Mouse (Mus musculus) kidney, adult 11 months (tissue): ENCODE measurements around the gene Snd1.

Experiments used
- DNase-seq: peaks from one replicate; pipeline ENCODE4 v3.0.0; 2022

Snd1 gene

DNA sequence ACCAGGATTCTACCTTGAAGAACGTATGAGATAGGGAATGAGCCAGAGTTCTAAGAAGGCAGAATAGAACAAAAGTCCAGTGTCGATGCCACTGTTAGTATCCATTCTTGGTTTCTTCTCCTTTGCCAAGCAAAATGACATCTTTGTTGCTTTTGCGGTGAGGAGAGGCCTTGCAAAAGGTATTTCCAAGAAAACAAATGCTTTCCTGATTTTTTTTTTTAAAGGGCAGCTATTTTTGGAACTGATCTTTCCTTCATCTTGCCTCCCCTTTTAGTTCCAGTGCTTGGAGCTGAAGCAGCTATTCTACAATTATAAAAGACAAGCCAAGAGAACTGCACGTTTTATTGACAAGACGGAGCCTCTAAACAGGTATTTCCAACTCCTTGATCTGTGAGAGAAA, at the start of gene Snd1:
TSS of gene Snd1 (plus strand) at position 301 of the 400 bp plus-strand sequence.
- DNase-seq, result no peak

- peak; percentile 53 for DNase-seq
Observed at GRCm38 (mm10) chr6:28427096-28427839, 47.7 kb upstream of the Snd1 start, which contains the start of gene Fscn3. Gene Fscn3, plus strand, starts transcription at chr6:28427789.

DNA sequence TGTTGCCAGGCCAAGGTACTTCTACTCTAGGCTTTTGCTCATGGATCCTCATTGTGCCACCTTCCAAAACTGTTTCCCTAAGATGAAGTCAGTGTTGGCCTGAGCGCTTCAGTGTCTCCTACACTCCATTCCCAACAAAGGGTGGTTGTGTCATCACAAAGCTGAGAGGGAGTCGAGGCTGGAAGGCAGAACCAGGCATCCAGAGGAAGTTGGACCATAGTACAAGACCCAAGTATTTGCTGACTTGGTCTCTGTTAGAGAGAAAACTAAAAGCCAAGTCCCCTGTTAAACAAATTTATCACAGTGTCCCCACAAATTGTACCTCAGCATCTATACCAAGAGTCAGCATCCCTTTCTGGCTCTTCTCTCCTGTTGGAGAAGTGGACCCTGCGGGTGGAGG, 46.6 kb upstream of the Snd1 start, which contains the start of gene Gcc1:
TSS of gene Gcc1 (minus strand) at position 101 of the 400 bp plus-strand sequence.
- no peak for DNase-seq

DNA sequence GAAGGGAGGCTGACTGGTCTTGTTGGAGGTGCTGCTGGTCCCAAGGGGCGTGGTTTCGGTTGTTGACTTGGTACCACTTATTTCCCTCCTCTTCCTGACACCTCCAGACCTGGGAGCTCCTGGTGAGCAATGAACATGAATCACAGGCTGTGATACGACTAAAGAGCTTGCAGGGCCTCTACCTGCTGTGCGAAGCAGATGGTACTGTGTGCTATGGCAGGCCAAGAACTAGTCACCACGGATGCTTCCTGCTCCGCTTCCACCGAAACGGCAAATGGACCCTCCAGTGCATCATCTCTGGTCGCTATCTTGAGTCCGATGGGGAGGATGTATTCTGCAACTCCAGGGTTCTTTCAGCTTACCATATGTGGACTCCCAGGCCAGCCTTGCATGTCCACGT, 45.1 kb upstream of the Snd1 start:
- no peak for DNase-seq

- DNase-seq, result no peak
Observed at GRCm38 (mm10) chr6:28430795-28431537, 44.0 kb upstream of the Snd1 start.

DNA sequence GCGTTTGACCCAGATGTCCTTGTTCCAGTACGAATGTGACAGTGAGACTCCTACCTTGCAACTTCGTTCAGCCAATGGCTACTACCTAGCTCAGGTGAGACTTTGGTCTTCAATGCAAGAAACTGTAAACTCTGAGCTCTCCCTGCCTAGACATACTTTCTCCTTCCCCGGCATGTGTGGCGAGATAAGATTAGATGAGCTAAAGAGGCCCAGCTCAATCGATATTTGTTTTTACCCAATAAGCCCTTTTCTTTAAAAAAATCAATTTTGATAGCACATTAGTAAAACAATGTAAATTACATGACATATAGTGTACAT, 43.4 kb upstream of the Snd1 start:
- no peak for DNase-seq

GRCm38 (mm10) chr6:28447937-28448336, 27.0 kb upstream of the Snd1 start:
- DNase-seq, result no peak

- no peak for DNase-seq
Observed at GRCm38 (mm10) chr6:28449253-28449652, 25.7 kb upstream of the Snd1 start, which contains the start of gene Pax4. Gene Pax4, minus strand, starts transcription at chr6:28449353.

DNA sequence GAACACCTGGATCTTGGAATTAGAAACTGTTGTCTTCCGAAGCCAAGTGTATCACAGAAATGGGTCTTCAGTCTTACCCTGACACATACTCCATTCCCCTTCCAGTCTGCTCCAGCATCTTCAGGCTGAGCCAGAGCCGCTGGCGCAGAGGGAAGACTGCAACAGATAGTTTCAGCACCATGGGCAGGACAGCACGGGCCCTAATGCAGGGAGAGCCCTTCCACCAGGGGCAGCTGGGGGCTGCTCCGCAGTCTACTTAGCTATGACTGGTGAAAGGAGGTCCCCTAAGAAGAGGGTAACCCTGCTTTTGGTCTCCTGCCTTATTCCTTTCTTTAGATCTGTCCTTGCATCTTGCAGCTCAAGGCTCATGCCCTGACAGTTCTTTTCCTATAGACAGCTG, 24.5 kb upstream of the Snd1 start:
- no peak for DNase-seq

DNA sequence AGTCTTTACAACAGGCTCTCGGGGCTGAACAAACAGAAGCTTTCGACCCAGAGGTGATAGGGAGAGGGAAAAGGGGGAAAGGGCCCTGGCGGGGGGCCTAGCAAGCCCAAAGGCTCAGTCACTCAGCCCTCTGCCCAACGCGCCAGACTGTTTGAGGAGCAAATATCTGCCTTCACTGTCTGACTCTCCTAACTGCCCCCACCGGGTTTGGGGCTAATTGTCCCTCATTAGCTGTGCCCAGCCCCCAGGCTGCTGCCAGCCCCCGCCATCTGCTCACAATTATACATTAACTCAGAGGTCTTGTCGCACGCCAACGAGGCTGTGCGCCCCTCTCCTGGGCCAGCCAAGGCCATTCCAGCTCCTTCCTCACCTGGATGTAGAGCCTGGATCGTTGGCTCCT, 24.0 kb upstream of the Snd1 start:
- no peak for DNase-seq

DNA sequence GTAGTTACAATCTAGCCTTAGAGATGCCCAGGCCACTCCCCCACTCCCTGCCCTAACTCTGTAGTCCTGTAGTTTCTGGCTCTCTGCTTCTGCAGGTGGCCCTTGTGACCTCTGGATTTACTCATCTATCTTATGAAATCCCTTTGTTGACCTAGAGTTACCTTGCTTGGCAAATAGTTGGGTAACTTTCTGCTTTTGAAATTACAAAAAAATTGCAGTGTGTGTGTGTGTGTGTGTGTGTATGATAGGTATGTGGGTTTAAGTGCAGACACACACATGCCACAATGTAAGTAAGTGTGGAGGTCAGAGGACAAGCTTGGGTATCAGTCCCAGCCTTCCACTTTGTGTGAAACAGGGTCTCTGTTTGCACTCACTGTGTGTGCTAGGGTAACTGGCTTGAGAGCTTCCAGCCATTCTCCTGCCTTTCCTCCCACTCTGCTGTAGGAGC, 15.7 kb upstream of the Snd1 start:
- no peak for DNase-seq

DNA sequence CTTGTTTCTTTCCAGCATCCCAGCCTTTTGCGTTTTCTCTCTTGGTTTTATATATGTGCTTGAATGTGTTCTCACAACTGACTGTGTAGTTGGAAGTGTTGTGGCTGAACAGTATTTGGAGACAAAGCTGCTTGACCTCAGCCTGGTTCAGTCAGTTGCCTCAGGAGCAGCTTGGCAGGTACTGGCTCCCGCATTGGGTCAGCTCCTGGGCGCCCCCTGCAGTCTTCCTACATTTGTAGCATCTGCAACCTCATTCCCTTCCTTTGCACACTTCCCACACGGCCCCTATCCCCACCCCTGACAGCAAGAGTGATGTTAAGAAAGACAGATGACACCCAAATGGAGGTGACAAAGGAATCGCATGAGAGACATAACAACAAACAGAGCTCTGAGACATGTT, 14.4 kb upstream of the Snd1 start:
- peak; percentile 48 for DNase-seq

- no peak for DNase-seq
Observed at GRCm38 (mm10) chr6:28464630-28465029, 10.3 kb upstream of the Snd1 start.

DNA sequence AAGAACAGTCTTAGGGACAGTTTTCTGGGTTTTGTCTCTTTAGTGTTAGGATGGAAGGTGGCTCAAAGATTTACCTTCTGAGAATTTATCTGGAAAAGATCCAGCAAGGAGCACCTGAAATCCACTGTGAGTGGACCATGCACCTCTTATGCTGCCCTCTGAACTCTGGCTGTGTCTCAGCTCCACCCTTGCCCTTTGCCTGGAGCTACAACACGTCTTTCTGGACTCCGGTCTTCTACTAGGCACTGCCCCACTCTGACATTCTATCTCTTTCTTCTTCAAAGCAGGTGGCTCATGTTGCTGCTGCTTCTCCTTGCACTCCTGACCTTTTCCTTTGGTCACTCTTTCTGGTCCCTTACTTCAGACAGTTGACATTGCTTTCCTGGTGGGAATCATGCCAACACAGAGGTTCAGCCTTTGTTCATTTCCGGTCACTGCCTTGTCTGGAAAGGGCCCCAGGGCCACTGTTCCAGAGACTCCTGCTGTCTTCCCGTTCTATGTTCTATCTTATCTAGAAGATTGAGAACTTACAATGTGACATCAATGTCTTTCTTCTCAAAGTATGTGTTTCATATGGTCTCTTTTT, 4.8 kb upstream of the Snd1 start:
- no peak for DNase-seq

DNA sequence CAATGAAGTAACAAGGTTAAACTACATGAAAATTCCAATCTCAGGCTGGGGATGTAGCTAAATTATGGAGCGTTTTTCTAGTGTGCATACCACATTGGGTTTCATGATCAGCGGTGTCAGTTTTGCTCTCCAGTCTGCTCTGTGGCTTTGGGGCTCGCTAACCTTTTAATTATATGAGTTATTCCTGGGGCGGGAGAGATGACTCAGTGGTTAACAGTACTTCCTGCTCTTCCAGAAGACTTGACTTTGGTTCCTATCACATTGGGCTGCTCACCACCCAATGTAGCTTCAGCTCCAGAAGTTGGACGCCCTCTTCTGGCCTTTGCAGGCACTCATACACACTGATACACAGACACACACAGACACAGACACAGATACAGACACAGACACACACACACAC, 4.3 kb upstream of the Snd1 start:
- no peak for DNase-seq

DNA sequence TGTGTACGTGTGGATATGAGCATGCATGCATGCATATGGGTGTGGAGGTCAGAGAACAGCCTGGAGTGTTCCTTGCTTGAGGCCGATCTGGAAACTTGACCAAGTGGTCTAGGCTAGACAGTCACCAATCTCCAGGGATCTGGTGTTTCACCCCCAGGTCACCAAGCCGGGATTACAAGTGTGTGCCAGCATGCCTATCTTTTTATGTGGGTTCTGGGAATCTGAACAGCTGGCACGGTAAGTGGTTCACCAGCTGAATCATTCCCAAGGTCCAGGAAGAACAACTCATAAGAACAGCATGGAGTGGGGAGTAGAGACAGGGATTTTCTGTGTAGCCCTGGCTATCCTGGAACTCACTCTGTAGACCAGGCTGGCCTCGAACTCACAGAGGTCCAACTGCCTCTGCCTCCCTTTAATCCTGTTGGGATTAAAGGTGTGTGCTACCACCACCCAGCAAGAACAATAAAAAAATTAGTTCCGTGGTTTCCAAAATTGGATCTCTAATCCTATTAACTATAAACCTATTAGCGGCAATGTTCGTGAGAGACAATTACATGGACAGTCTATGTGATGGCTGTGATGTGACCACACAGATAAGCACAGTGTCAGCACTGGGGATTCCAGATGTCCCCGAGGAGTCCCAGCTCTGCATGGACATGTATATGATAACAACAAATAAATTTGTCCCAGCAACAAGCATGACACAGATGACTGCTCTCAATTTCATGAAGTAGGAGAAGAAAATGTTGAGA, 3.5 kb upstream of the Snd1 start:
- no peak for DNase-seq

DNA sequence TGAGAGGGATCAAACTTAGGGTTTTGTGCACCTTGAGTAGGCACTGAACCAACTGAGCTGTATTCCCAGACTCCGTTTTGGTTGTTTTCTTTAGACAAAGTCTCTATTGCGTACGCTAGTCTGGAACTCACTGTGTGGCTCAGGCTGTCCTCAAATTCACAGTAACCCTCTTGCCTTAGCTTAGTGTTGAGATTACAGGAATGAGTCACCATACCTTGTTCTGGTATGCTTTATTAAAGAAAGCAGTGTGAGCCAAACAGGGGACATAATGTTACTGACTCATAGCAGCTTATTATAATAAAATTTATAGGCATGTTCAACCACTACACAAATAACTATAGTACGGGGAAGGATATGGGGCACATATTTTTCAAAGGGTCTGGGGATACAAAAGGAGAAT, 728 bp upstream of the Snd1 start:
- DNase-seq, result no peak

DNA sequence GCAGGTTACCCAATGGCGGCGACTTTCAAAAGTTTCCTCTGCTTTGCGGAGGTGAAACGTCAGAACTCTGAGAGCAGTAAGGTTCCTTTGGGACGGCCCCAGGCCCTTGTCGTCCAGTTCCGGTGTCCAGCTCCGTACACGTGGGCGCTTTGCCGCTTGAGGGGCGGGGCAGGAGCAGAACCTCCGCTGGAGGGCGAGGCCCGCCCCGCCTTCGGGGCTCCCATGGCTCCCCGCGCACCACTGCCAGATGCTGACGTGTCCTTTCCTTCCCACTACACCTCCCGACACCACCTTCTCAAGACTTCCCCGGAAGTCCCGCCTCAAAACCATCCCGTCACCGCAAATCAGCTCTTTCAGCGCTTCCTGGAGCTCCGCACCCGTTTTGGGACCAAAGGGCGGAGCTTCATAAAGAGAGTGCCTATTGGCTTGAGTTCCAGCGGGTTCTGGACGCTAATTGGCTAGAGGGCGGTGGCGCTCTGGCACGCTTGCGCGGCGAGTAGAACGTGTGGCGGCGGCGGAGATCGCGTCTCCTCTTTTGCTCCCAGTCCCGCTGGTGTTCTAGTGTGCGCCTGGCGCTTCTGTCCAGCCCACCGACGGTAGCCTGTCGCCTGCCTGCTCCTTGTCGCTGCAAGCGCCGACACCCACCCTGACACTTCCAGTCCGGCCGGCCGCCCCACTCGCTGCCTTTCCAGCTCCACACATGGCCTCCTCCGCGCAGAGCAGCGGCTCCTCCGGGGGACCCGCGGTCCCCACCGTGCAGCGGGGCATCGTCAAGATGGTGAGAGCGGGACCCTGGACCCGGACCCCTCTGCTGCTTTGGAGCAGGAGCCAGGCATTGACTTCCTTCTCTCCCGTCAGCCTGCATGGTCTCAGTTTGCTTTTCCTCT, 5.2 kb downstream of the Snd1 start:
- peak; percentile 100 for DNase-seq

DNA sequence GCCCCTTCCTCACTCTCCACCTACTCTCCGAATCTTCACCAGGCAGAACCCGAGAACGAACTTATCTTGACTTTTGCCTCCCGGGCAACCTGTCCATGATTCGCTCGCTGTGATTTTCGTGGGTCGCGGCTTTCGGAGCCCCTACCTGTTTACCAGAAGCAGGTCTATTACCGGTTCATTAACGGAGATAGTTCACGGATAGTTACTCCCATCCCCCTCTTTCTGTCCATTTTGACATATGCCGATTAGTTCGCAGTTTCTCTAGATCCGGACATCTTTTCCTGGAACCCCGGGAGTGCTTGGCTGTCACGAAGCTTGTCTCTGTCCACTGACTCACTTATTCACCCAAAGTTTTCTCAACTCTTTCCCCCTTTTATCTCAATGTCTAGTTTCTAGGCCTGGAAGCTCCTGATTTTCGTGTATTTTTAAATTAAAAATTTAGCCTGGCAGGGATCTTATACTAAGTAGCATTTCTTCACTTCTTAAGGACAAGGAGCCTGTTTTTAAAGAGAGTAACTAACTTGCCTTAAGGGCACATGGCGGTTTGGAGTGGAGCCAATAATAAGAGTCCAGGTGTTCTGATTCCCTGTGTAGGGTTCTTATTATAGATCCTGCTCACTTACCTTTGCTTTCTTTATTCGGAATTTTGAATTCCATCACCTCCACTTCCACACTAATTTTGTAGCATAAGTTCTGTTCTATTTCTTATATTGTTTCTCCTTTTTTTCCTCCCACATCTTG, 6.0 kb downstream of the Snd1 start:
- DNase-seq, result no peak

GRCm38 (mm10) chr6:28482711-28483315, 7.9 kb downstream of the Snd1 start:
- no peak for DNase-seq

- DNase-seq, result no peak
Observed at GRCm38 (mm10) chr6:28486008-28486407, 11.1 kb downstream of the Snd1 start.
